Mouse (Mus musculus): ENCODE results near the gene Adgrf2.

- TF ChIP-seq CTCF (IDR thresholded peaks at IDR 0.05; ENCODE audit: borderline replicate concordance, insufficient read depth, low read depth, low read length) (no peak), POLR2A (IDR thresholded peaks at IDR 0.05; ENCODE audit: borderline replicate concordance, insufficient read depth, low read length) (no peak)
Measured at GRCm38 (mm10) chr17:42690531-42690930, 51.4 kb downstream of the Adgrf2 start.

Data from cerebellum, adult 2 months (tissue).